Mouse (Mus musculus): ENCODE measurements around the gene Kif23.

DNA sequence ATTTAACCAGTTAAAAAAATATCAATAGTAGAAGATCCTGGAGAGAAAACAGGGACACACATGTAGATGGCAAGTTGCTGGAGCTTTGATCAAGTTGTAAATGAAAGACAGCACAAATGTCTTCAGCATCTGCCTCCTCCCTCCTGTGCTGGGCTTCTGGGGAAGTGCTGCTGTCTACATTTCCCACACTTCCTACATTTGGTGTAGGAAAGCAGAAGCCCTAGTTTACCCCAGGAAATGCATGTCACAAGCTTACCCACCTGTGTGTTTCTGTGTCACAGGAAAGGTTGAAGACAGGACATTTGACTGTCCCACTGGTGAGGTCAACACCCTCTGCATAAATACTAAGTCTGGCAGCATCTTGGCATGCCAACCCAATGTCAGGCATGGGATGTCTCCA lies 8.1 kb upstream of the Kif23 start:
- TF ChIP-seq CTCF (conservative IDR thresholded peaks at IDR 0.05; ENCODE audit: low read length), result no peak
- TF ChIP-seq NANOG (IDR thresholded peaks at IDR 0.05; ENCODE audit: borderline replicate concordance, low read length), result no peak
- no peak for TF ChIP-seq POU5F1 (IDR thresholded peaks at IDR 0.05; ENCODE audit: borderline replicate concordance, low read length)
